Mouse (Mus musculus) thymus, adult 18-20 months (tissue): ENCODE results near the gene Pigc.
A peak's percentile ranks its signal among the peaks of the same experiment; 100 is the strongest.

Experiments
- DNase-seq, 2 experiments: peaks; one replicate each; pipeline ENCODE4 v3.0.0; 2022; ENCODE audit warnings: mixed read lengths in 2 of 2

The Pigc gene

DNA sequence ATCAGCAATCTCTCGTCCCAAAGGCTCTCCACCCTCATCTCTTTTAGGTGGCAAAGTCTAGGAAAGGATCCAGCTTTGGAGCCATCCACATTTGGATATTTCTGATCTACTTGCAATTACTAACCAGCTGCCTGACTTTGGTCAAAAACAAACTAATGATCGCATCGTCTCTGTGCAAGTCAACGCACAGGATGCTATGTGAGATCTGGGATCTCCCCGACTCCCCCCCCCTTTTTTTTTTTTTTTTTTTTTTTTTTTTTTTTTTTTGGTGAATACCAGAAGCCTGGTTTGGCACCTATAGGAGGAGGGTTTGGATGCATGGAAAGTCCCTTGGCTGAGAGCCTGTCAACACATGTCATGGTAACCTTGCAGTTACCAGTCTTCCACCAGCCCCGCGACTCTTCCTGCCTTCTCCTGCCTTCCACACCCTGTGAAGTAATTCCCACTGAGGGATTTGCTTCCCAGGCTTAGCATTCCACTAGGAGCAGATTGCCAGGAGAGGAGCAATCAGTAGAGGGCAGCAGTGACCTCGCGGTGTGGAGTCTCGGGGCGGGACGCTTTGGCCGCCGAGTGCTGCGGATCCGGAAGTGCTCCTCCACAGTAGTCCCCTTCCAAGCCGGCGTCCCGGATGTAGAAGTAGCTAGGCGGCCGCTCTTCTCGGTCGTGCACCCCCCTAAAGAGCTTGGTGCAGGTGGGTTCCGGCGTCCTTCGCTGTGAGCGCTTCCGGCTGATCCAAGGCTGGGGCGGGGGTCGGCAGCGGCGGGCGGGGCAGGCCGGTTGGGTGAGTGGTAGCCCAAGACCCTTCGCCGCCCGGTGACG is at the start of gene Pigc:
Pigc (plus strand) TSS at position 598 of the 819 bp plus-strand sequence.
- peak; percentile 83 to 84 for DNase-seq

DNA sequence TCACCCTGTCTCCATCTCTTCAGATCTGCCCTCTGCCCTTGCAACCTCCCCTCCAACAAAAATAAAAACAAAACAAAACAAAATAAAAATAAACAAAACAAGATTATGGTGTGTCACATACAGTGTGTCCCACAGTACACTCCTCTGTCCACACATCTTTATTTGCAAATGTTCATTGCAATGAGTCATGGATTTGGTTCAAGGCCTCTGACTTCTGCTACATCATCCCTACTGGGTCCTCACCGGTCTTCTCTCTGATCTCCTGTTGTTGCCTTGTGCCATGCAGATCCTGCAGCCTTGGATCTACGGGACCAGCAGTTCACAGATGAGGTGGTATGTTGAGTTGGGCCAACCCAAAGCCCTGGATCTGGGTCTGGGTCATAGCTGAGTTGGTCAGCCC is 49.4 kb upstream of the Pigc start:
- no peak for DNase-seq

- DNase-seq = no peak
These were observed 48.2 kb upstream of the Pigc start for GRCm38 (mm10) chr1:161920475-161921454.

- DNase-seq = no peak
These were observed 47.1 kb upstream of the Pigc start for GRCm38 (mm10) chr1:161921928-161922327.

DNA sequence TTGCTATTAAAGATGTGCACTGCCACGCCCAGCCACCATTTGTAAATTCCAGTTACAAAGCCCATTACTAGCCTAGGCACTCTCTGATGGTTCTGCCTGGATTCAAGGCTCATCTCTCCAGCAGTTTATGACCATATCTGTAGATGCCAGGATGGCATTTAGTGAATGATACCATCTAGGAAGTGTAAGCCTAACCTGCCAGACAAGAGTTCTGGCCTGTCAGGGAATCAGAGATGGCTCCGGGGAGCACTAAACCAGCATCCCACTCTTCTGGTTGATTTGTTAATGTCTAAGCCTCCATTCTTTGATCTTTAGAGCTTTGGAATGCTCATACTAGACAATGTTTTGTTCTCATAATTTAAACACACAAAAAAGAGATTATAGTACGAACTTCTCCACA is 44.7 kb upstream of the Pigc start:
- no peak for DNase-seq

DNA sequence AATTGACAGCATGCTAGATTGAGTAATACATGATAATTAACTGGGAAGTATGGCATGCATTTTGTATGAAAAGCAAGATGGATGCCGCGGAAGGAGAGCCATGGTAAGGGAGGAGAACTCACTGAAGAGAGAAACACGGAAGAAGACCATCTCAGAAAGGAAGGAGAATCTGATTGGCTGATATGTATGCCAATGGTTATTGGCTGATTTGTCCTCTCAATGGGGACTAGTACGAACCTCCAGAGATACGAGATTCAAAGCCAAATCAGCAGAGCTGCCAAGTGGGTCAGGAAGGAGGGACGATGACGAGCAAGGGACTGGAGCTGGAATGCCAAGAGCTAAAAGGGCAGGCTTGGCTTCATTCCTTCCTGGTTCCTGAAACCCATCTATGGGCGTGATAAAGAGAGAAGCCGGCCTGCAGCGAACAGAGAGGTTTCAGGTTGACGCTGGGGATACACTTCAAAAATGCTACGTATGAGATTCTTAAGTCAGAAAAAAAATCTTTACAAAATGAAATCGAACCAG is 43.6 kb upstream of the Pigc start:
- DNase-seq = no peak

DNA sequence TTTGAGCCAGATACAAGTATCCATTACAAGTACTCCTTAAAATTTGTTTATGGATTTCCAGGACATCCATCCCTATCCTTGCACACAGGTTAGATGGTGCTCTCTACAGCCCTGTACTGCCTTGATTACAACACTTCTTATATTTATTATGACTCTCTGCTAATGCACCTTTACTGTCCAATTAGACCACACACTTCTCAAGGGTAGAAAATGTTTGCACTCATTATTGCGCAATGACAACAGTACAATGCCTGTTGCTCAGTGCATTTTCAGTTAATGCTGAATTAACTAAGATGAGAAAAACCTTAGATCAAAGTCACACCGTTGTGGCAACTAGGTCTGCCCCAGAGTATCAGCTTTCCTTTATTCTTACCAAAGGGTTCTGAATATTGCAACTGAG is 41.0 kb upstream of the Pigc start:
- DNase-seq = no peak

DNA sequence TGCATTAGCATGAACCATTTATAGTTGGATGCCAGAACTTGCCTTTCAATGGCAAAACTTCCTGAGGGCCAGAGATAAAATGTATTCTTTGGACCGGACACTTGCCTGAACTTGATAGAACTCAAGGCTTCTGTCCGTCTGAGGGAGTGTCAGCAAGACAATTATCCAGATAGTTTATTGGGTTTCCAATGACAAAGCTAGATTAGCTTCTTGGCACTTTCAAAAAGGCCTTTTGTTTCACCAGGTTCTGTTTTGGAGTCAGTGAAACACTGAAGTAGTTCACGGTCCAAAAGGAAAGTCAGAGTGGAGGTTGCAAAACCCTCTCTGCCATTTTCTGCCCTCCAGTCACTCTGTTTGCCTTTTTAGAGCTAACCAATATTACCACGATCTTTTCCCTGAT is 37.7 kb upstream of the Pigc start:
- no peak for DNase-seq

- DNase-seq = no peak
These were observed 37.2 kb upstream of the Pigc start for GRCm38 (mm10) chr1:161931817-161932216.

DNA sequence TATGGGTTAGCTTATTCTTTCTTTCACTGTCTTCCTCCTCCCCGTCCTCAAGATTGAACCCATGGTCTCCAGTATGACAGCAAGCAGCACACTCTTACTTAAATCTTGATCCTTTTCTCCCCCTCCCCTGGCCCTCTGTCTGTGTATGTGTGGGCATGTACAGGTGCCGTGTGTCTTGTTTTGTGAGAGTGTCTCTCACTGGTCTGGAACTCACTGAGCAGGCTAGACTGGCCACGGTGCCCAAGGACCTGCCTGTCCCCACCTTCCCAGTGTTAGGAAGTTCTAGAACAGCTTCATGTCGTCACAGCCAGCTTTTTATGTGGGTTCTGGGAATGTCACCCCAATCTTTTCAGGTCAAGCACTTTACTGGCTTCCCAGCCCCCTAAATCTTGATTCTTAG is 36.7 kb upstream of the Pigc start:
- no peak for DNase-seq

DNA sequence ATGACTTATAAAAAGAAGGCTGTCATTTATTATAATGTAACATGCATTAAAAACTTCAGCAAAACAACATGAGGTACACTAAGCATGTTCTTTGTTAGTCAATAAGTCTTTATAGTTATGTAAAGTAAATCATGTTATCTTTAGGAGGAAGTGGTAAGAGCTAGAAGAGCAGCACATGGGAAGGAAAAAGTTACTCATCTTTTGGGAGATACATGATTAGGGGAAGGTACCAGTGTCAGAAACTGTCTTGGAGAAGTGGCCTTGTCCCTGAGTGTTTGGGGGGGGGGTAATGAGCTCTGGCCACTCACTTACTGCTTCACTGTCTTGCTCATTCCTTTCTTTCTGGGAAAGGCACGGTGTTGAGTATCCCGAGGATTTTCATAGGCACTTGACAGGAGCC is 26.9 kb upstream of the Pigc start:
- no peak for DNase-seq

DNA sequence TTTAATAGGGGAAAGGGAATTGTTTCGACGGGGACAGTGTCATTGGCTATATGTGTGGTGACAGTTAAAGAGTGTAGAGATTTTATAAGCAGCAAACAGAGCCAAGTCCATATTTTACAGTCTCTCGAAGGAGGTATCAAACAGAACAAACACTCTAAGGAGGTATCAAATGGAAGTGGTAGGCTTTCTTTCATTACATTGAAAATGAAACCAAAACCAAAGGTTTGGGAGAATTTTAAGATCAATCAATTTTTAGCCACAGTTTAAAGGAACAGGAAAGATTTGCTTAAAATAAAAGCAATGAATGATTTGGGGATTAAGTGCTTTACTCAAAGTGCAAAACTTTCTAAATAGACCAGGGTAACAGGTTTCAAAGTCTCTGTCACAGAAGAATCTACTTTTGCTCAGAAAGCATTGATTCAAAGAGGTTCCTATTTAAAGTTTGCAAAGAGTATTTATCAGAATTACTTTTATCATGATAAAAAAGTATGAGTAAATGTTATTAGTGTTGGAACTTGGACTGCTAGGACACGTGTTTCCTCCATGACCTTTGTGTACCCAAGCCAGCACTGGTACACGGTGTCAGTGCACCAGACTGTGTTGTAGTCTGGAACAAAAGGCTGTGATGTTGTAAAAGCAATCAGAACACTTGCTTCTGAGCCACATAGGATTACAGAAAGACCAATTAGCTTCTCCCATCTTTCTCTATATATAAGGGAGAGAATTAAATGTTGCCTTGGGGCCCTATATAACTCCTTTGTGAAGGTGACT is 17.8 kb upstream of the Pigc start:
- DNase-seq = no peak

- no peak for DNase-seq
These were observed 16.4 kb upstream of the Pigc start for GRCm38 (mm10) chr1:161952599-161952998.

GRCm38 (mm10) chr1:161955846-161956245 is 13.1 kb upstream of the Pigc start:
- no peak for DNase-seq

DNA sequence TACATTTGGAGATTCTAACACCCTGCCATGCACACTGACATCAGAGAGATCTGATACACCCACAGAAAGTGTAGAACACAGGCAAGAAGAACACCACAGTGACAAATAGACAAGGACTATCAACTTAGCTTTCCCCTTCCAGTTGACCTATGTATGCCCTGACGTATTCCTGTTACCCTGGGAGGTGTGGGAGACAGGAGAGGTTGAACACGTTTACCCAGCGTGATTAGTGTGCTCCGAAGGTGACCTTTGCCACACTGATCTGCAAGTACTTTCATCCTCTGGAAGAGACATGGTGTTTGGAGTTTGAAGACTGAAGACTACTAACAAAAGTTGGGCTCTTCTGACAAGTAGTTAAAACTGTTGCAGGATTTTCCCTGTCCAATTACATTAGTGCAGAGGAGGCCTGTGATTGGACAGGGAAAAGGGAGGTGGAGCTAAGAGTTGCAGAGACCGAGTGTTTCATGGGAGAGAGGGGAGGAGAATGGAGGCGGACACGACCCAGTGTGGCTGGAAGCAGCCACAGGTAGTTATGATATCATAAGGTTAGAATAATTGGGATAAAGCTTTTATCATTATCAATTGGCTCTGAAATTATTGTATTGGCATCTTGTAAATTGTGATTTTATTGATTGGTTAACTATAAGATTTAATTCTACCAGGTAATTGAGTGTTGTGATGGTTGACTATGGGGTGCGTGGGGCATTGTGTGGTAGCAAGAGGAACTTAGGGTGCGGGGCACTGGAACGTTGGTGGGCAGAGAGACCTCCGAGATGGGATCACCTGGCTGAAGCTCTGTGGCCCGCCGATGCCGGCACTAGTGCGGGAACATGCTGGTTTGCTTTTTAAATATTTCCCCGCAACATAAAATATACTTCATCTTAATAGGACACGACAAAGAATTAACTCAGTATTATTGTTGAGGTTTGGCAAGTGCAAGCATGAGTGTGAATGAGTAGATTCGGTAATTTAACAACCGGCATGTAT is 10.7 kb upstream of the Pigc start:
- DNase-seq = no peak

GRCm38 (mm10) chr1:161962465-161963377 is 6.3 kb upstream of the Pigc start:
- no peak for DNase-seq

DNA sequence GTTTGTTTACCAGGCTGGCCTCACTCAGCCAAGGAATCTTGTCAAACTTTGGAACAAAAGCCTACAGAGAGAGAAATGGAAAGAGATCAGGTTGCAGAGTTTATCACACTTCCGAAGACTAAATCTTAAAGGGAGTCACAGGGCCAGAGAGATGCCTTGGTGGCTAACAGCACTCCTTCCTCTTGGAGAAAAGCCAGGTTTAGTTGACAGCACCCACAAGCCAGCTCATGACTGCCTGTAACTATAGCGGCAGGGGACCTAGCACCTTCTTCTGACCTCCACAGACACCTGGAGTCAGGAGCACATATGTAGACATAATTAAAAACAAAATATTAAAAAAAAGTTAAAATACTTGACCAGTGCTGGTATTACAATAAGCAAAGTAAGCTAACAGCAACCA is 1.1 kb upstream of the Pigc start:
- DNase-seq = no peak

GRCm38 (mm10) chr1:161970874-161971273 is 1.9 kb downstream of the Pigc start:
- DNase-seq = no peak

DNA sequence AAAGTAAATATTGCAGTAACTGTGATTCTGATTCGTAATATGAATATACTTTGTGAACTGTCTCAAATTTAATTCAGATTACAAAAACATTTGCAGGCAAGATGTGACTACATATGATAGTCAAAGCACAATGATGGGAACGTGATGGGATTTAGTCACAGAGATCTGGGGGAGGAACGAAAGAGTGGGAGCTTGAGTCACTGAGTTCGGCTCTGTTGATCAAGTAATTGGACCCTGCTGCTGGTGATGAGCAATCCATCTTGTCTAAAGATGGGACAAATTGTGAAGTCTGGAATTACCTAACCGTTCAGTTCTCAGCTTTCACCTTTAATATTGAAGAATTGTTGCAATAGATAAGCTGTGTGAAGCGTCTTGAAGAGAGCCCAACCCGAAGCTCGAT is 3.2 kb downstream of the Pigc start:
- no peak for DNase-seq
